Mouse (Mus musculus) lung, postnatal 10 days (tissue): ENCODE data around the gene Saal1.
"Not testable (repeated sequence)": the region's sequence is repeated elsewhere in the genome, so short reads cannot be mapped to it uniquely, and the experiment has no call there.

Experiments
- DNase-seq: peaks from one replicate; pipeline ENCODE4 v3.0.0; 2021

Saal1 gene

DNA sequence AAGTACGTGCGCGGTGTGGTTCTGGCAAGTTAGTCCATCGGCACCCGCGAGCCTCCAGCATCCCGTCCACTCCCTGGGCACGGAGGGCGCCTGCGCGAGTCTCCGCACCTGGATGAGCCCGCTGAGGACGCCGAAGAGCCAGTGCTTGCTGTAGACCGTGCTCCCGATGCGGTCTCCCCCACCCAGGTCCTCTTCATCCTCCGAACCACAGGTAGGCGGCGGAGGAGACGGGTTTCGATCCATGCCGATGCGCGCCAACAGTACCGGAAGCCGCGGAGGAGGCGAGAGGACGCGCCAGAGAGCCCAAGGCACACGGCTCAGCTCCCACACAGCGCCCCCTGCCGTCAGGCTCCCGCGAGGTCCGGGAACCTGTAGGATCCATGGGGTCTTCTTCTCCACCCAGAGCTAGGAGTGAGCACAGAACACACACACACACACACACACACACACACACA, at the start of gene Saal1:
Gene Saal1 (minus strand): TSS at position 291 of the 455 bp plus-strand sequence.
- peak; percentile 90 for DNase-seq

DNA sequence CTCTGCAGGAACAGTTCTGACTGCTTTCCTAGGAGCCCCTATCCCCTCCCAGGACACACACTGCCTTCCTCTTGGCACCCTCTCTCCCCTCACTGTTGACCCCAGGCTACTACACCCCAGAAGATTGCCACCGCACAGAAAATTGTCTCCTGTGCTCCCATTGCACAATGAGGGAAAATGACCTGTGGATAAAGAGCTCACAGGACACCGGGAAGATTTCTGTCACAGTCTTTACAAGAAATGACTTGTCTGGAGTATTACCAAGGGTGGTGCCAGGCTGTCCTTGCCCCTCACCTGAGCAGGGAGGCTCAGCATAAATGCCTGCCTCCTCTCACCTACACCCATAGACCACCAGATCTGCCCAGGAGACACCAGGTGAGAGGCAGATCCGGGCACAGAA, 41.0 kb upstream of the Saal1 start, which contains the start of gene Saa2:
Gene Saa2 (plus strand): TSS at position 301 of the 400 bp plus-strand sequence.
- no peak for DNase-seq

DNA sequence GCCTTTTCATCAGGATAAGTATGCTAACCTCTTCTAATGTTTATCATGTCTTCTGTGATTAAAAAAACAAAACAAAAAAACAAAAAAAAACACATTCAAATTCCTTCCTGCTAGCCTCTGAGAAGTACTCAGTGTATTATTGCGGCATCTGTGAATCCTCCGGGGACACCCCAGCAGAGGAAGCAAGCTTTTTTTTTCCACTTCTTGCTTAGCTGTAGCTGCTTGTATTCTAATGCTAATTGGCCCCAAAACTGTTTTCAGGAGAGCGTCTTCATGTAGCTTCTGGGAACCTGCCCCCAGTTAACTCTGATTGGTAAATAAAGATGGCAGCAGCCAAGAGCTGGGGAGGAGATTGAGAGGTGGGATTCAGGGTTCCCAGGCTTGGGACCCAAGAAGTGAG, 38.0 kb upstream of the Saal1 start:
- DNase-seq = peak; percentile 11

DNA sequence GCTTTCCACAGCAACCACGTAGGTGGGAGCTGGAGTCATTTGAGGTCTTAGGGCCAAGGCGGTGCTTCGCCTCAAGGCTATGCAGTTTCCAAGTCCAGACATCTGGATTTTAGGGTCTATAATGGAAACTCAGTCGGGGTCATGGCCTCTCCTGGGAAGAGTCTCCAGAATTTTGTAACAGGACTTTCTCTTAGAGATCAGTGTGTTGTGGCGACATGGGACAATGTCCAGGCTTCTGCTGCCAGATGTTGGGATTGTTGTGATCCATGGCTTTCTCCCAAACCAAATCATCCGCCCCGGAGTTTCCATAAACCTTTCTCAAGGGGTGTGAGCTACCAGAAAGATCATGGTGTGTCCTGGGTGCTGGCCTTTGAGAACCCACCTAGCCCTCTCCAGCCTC, 35.9 kb upstream of the Saal1 start:
- peak; percentile 46 for DNase-seq

DNA sequence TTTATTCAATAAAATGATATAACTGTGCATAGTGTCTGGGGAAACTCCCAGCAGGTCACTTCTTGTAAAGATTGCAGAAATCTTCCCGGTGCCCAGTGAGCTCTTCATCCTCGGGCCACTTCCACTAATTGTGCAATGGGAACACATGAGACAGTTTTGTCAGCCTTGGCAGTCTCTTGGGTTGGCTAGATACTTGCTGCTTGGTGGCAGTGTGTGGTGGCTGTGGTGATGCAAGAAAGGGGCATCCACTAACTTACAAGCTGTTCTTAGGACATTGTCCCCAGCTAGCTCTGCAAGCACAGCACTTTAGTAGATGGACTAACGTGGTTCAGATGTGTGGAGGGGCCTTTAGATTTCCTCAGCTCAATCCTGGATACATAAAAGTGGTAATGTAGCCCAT, 35.3 kb upstream of the Saal1 start:
- DNase-seq = peak; percentile 14

DNA sequence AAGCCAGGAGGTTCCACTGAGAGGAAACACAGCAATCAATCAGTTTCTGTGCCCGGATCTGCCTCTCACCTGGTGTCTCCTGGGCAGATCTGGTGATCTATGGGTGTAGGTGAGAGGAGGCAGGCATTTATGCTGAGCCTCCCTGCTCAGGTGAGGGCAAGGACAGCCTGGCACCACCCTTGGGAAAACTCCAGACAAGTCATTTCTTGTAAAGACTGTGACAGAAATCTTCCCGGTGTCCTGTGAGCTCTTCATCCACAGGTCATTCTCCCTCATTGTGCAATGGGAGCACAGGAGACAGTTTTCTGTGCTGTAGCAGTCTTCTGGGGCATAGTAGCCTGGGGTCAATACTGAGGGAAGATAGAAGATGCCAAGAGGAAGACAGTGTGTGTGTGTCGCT, 32.4 kb upstream of the Saal1 start, which contains the start of gene Saa1:
Gene Saa1 (minus strand): TSS at position 101 of the 400 bp plus-strand sequence.
- DNase-seq = not testable (repeated sequence)

DNA sequence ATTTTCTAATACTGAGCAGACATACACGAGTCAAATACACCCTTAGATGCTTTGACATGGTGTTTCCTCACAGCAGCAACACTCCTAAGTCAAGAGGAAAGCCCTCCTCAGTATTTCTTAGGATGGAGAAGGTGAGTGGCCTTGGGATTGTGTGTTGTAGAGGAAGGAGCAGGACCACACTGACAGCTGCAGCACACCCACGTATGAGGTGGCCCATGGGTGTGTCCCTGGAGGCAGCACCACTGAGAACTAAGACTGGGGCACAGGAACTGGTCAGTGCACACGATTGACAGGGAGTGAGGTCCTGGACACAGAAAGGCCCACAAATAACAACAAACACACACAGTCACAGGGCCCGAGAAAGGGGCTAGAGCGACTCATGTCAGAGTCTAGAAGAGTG, 29.6 kb upstream of the Saal1 start:
- DNase-seq = not testable (repeated sequence)

DNA sequence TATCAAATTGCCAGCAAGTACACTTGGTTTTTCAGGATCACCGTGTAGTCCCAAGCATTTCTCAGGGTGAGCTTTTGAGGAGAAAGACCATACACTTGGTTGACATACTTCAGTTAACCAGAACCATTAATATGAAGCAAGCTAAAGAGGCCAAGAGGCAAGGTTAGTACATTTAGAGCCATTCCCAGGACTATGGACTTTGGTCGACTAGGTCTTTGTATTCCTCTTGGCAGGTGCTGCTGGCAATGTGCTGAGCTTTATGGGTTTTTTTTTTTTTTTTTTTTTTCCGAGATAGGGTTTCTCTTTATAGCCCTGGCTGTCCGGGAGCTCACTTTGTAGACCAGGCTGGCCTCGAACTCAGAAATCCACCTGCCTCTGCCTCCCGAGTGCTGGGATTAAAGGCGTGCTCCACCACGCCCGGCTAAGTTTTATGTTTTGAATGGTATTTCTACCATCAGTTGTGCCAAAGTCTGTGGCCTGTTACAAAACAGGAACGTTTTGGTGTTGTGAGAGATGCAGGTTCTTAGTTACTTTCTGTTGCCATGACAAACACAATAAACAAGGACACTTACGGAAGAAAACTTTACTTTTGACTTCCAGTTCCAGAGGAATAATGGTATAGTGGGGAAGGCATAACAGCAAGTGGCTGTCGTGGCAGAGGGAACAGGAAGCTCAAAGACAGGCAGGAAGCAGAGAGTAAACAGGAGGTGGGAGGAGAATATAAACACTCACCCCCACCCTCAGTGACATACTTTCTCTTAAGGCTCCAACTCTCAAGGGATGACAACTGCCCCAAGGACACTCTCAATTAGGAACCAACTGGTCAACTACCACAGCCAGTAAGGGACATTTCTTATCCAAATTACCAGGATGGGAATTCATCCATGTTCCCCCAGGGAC, 28.3 kb upstream of the Saal1 start:
- peak; percentile 60 for DNase-seq

DNA sequence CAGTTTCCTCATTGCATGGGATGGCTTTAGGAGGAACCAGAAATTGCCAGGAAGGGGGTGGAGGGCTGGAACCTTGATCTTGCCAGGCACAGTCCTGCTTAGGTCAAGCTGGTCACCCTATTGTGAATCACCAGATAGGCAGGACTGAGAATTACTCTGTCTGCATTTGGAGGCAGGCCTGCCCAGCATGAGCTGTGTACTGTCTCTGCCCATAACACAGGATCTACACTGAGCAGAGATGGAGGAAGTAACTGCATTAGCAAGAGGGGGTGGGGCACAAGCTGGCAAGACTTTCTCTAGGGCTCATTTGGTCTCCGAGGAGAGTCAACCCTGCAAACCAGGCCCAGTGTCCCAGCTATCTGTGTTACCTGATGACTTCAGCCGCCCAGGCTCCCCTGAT, 24.5 kb upstream of the Saal1 start:
- no peak for DNase-seq

DNA sequence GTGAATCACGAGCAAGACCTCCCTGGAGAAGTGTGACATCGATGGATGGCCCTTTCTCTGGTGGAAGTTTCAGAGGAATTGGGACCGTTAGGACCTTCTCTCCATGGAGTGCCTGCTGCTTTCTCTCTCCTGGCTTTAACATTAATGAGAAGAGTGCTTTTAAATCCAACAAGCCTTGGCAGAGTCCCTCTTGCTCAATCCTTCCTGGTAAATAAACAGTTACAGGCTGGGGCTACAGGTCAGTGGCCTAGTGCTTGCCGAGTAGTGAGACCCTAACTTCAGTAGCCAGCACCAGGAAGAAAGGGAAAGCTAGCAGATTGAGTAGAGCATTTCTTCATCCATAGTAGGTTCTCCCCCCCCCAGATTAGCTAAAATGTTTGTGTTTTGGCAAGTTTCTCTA, 22.0 kb upstream of the Saal1 start, which contains the start of gene Saa4:
Gene Saa4 (minus strand): TSS at position 146 of the 400 bp plus-strand sequence.
- no peak for DNase-seq

DNA sequence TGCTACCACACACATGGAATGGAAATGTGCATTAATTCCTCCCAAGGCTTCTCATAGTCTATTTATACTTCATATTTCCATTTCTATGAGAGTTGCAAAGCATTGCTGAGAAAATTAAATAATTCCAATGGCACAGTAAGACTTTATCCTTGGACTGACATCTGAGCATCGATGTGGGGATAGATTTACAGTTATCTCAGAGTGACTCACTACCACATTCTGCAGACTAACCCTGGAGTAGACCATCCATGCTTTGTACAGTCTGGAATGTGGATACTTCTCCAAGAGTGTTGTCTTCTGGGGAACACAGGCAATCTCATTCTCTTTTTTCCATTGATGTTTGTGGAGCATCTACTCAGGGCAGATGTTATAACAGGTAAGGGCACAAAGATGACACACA, 17.1 kb upstream of the Saal1 start:
- no peak for DNase-seq

DNA sequence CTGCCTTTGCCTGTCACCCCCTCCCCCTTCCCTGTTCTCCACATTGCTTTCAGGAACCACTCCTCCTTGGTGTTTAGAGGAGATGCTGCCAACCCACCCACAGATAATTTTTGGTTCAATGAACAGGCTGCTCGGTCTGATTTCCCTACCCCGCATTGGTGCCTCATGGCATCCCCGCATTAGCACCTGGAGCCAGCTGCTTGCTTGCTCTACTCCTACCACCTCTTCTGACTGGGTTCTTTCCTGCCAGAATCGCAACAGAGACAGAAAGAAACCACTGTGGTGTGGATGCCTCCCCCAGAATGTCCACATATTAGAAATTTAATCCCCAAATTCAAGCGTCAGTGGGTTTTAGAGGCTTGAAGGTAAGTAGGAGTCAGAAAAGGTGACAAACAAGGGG, 13.9 kb upstream of the Saal1 start:
- DNase-seq = no peak

DNA sequence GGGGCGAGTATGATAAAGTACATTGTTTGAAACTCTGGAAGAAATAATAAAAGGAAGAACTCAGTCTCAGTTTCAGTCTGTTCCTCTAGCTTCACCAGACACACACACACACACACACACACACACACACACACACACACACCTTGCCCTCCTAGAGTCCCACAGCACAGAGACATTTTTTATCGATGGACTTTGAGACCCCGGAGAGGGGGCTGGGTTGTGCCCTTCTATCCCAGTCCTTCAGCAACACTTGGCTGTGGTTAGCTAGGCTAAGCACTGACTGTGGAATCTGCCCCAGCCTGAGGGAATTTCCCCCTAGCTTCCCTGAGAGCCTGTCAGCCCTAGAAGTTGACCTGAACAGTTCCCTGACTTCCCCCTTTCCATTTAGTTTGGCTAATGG, 13.4 kb upstream of the Saal1 start:
- no peak for DNase-seq

DNA sequence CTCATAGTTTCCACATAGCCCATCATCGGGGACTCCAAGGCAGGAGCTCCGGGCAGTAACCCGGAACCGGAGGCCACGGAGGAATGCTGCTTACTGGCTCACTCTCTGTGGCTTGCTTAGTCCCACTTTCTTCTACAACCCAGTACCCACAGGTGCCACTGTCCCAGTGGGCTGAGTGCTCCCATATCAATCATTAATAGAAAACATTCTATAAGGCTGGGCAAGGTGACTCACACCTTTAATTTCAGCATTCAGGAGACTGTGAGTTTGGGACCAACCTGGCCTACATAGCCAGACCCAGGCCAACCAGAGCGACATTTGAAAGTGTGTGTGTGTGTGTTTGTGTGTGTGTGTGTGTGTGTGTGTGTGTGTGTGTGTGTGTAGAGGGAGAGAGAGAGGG, 12.9 kb upstream of the Saal1 start:
- no peak for DNase-seq

DNA sequence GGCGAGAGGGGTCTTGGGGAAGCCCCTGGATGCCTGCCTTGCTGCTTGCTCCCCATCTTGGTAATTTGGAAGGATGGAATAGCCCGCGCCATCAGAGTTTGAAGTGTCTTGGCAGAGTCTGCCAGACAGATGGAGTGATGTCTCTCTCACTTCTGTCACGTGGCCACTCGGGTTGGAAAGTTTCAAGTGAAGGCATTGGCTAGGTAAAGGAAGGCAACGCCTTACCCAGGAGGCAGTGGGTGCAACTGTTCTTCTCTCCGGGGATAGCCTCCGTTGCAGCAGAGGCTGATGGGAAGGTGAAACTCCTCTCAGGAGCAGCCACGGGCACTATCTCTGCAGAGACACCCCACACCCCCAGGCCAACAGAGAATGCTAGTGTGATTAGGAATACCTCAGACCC, 10.0 kb upstream of the Saal1 start:
- peak; percentile 22 for DNase-seq

DNA sequence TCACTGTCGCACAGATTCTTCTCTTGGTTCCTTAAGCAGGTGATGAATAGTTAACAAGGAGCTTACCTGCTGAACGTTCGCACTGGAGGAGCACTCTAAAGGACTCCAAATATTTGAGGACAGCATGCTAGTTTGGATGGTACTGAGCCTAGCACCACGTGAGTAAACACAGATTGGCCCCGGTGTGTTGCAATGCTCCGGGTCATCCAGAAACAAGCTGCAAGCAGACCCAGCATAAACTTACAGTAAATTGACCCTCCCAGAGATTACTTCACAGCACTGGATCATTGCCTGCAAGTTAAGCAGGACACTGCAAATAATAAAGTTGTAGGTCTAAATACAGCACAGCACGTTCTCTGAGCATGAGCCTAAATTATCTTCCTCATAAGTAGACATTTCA, 9.0 kb upstream of the Saal1 start:
- DNase-seq = peak; percentile 86

DNA sequence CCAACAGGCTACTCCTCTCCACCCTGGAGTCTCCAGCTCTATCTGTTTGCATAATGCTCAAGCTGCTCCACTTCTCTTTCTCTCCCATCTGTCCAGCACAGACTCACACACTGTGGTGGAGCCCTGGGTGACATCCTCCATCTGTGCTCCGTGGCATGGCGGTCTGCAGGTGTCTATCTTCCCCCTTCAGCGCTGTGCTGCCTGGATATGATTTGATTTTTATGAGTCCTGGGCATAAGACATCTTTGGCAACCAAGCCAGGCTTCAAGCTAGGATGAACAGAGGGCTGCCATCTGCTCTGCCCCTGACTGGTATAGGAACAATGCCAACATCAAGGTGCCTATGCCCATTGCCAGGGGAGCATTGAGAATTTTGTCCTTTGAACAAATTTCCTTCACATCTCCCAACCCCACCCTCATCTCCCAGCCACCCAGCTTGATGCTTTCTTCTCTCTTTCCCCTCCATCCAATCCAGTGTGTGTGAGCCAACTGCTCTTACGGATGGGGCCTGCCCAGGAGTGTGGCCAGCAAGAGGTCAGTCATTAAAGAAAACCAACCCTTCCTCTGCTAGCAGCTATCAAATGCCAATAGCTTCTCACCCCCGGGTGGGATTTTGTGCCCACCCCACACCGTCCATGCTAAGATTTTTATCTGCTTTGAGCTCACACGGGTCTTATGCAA, 8.3 kb upstream of the Saal1 start:
- no peak for DNase-seq

DNA sequence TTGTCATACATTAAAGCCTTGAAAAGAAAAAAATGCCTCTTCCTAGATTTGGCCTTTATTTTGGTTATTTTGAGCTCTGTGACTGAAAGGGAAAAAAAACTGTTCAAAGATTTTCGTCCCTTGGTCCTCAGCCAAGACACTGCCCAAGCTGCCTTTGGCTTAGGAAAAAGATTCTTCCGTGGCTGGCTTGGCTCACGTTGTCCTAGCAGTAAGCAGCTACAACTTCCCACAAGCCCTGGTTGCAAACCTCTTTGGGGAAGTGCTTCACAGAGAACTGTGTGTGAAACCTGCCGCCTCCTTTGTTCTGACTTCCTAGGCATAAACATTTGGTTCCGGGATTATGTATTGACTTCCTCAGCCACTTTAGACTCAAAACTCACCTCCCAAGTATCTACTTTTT, 6.4 kb upstream of the Saal1 start:
- DNase-seq = peak; percentile 80

DNA sequence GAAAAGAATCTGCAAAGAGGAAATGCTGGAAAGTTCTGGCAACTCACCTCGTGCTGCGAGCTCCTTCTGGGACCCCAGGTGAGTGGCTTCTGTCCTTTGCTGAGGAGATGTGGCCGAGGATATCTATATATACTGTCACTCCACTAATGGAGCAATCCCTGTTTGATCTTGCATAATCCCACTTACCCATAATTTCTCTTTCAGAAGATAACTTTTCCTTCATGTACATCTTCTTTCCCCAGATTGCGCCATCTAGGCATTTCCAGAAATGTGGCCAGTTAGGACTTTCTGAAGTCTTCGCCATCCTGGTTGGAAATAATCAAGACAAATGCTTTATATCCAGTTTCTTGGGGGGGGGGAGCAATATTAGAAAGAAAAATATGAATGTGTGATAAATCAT, 5.1 kb upstream of the Saal1 start, which contains the start of gene Saa3:
Gene Saa3 (minus strand): TSS at position 101 of the 400 bp plus-strand sequence.
- no peak for DNase-seq

DNA sequence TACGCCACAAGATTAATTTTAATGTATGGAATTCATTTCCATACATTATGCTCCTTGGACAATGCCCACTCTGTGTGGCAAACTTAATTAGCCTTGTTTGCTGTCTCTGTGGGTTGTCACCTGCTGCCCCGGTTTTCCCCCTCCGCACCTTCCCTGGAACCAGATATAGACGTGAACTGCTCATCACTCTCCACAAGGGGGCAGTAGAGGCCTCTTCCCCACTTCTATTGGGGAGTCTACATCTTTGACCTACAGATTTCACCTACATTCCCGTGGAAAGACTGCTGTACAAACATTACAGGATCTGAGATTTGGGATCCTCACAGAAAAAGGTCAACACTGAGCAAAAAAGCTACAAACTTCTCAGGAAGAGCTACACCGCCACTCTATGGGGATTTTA, 4.0 kb upstream of the Saal1 start:
- peak; percentile 75 for DNase-seq

DNA sequence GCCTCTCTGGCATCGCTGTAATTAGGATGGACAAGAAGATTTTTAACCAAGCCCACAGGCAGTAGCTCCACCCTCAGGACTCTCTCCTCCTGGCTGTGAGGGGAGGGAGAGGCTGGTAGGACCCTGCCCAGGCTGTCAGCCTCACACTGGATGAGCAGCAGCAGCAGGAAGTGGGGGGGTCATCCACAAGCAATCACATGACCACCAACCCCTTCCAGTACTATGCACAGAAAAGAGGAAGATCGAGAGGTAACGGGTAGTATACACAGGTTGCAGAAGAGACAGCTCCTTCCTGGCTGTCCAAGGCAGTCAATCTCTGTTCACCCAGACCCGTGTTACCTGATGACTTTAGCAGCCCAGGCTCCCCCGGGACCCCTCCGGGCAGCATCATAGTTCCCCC, 1.8 kb upstream of the Saal1 start:
- DNase-seq = no peak

DNA sequence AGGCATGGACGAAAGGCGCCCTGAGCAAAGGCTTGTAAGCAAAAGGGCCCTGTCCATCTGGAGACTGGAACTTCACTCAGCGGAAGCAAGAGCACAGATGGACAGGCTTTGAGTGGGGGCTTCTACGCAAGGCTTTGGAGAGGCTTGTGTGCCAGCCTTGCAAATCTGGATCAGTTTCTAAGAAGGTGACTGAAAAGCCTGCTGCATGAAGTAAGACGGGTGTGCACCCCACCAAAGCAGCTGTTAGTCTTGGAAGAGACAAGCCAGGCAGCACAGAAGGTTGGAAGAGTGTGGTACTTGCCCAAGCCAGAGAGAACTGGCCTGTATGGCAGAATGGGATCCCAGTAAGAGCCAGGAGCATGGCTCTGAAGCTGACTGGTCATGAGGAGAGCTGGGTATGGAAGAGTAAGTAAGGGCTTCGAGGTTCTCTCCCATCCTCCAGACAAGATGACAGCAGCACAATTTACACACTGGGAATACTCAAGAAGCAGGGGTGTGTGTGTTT, 9.9 kb downstream of the Saal1 start:
- DNase-seq = no peak

DNA sequence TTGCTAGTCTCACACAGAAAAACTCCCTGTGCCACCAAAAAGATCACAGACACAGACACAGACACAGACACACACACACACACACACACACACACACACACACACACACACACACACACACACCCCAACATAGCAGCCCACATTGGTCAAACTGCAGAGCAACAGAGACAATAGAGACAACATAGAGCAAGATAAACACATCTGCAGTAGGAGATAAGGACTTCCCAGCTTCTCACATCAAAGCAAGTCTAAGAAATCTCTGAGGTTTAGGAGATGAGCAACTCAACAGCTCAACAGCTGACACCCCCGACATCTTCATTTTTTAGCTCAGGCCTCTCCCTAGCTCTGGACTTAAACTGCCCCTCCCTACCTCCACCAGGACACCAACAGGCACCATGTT, 13.7 kb downstream of the Saal1 start:
- no peak for DNase-seq

DNA sequence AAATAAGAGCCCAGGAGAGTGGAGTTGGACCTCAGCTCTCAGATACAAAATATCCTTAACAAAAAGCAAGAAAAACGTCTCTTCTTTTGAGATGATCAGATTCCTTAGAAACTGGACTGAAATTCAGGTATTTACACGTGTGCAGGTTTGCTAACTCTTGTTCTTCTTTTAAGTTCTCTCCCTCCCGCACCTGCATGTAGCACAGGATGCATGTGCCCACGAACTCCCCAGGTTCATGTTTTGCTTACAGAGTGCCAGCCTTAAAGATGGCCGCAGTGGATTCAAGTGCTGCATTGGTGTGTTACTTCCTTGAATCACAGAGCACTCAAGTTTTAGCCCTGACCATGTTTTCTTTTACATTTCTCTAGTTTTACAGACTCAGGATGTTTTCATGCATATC, 23.7 kb downstream of the Saal1 start:
- no peak for DNase-seq
